26 mouse cellular contexts compared by ENCODE assay signal in genomic region chr14:21383701-21384428, GRCm38 (mm10).
DNase-seq lines count a peak whose midpoint lies in the region; ATAC-seq and TF ChIP-seq lines count a peak whose summit lies in the region.
"Had no signal": no experiment of that assay in that cellular context is flagged by ENCODE, and none has a peak within 500 bp of the region (broad histone marks: within the 10 kb centered on the region; RNA-seq: fewer than 3 reads in every experiment).

No protein-coding gene starts in this region.

- no peak overlapping the region for H3K27ac ChIP-seq in hindbrain, embryonic 12.5 days
- no peak overlapping the region for H3K27ac ChIP-seq in hindbrain, embryonic 10.5 days
- H3K27ac ChIP-seq in neural tube, embryonic 12.5 days = no peak overlapping the region
- no peak overlapping the region for H3K27ac ChIP-seq in neural tube, embryonic 15.5 days (replicated peaks)
- no peak overlapping the region for H3K27ac ChIP-seq in hindbrain, postnatal 0 days
- H3K27ac ChIP-seq in kidney, embryonic 15.5 days = no peak overlapping the region
- H3K27ac ChIP-seq: embryonic facial prominence, embryonic 15.5 days; heart, embryonic 13.5 days; kidney, postnatal 0 days; liver, embryonic 15.5 days; stomach, postnatal 0 days had no signal

- H3K4me1 ChIP-seq in hindbrain, embryonic 12.5 days = 0 out of 2 replicates have a peak, but pooled peaks cover 3% of the 10 kb centered on the region
- no peaks in the 10 kb centered on the region for H3K4me1 ChIP-seq in hindbrain, embryonic 10.5 days (replicated peaks)
- no peaks in the 10 kb centered on the region for H3K4me1 ChIP-seq in neural tube, embryonic 12.5 days
- 0 out of 2 replicates have a peak, but pooled peaks cover 7% of the 10 kb centered on the region for H3K4me1 ChIP-seq in neural tube, embryonic 15.5 days
- no peaks in the 10 kb centered on the region for H3K4me1 ChIP-seq in hindbrain, postnatal 0 days (ENCODE audit: insufficient read depth, low read length)
- 0 out of 2 replicates have a peak, but pooled peaks cover 3% of the 10 kb centered on the region for H3K4me1 ChIP-seq in kidney, embryonic 15.5 days
- H3K4me1 ChIP-seq: embryonic facial prominence, embryonic 15.5 days; heart, embryonic 13.5 days; liver, embryonic 15.5 days had no signal

- no peak overlapping the region for H3K4me3 ChIP-seq in hindbrain, embryonic 12.5 days
- no peak overlapping the region for H3K4me3 ChIP-seq in hindbrain, embryonic 10.5 days
- H3K4me3 ChIP-seq in neural tube, embryonic 12.5 days = no peak overlapping the region
- no peak overlapping the region for H3K4me3 ChIP-seq in neural tube, embryonic 15.5 days (replicated peaks)
- no peak overlapping the region for H3K4me3 ChIP-seq in hindbrain, postnatal 0 days (ENCODE audit: low read length)
- no peak overlapping the region for H3K4me3 ChIP-seq in kidney, embryonic 15.5 days (replicated peaks)
- H3K4me3 ChIP-seq: embryonic facial prominence, embryonic 15.5 days; heart, embryonic 13.5 days; liver, embryonic 15.5 days had no signal

- 60% methylated on average over 5 of the region's 5 CpGs for WGBS in hindbrain, embryonic 12.5 days
- WGBS in hindbrain, embryonic 10.5 days = 89% methylated on average over 5 of the region's 5 CpGs
- 66% methylated on average over 5 of the region's 5 CpGs for WGBS in neural tube, embryonic 12.5 days
- 26% methylated on average over 5 of the region's 5 CpGs for WGBS in neural tube, embryonic 15.5 days
- WGBS in hindbrain, postnatal 0 days = 57% methylated on average over 5 of the region's 5 CpGs
- 90% methylated on average over 5 of the region's 5 CpGs for WGBS in kidney, embryonic 15.5 days

- ATAC-seq in hindbrain, embryonic 12.5 days (ENCODE audit: low FRiP score) = peak; percentile 38
- peak; percentile 25; the same call in 1 of the 2 replicates for ATAC-seq in neural tube, embryonic 12.5 days (ENCODE audit: low FRiP score, low read depth)
- ATAC-seq in neural tube, embryonic 15.5 days (ENCODE audit: low FRiP score) = no peak; the same call in 1 of the 2 replicates
- no peak for ATAC-seq in hindbrain, postnatal 0 days
- no peak for ATAC-seq in kidney, embryonic 15.5 days (replicated peaks; ENCODE audit: low FRiP score)
- ATAC-seq: CD4-positive, CD25-positive, alpha-beta regulatory T cell, adult 4 months had no signal

- H3K9me3 ChIP-seq in hindbrain, embryonic 12.5 days (replicated peaks) = no peaks in the 10 kb centered on the region
- H3K9me3 ChIP-seq in hindbrain, embryonic 10.5 days = peaks cover 10% of the 10 kb centered on the region; the same call in 1 of the 2 replicates
- no peaks in the 10 kb centered on the region for H3K9me3 ChIP-seq in neural tube, embryonic 12.5 days
- H3K9me3 ChIP-seq in neural tube, embryonic 15.5 days (replicated peaks) = no peaks in the 10 kb centered on the region
- no peaks in the 10 kb centered on the region for H3K9me3 ChIP-seq in hindbrain, postnatal 0 days (ENCODE audit: low read length)
- no peaks in the 10 kb centered on the region for H3K9me3 ChIP-seq in kidney, embryonic 15.5 days (replicated peaks)
- H3K9me3 ChIP-seq: embryonic facial prominence, embryonic 15.5 days; heart, embryonic 13.5 days; liver, embryonic 15.5 days had no signal

- H3K9ac ChIP-seq in hindbrain, embryonic 12.5 days = no peak overlapping the region
- H3K9ac ChIP-seq in neural tube, embryonic 12.5 days = no peak overlapping the region
- no peak overlapping the region for H3K9ac ChIP-seq in neural tube, embryonic 15.5 days (replicated peaks)
- no peak overlapping the region for H3K9ac ChIP-seq in hindbrain, postnatal 0 days (replicated peaks; ENCODE audit: low read length)
- no peak overlapping the region for H3K9ac ChIP-seq in kidney, embryonic 15.5 days
- H3K9ac ChIP-seq: embryonic facial prominence, embryonic 15.5 days; heart, embryonic 13.5 days; liver, embryonic 15.5 days had no signal

- TF ChIP-seq CTCF in hindbrain, postnatal 0 days (IDR thresholded peaks at IDR 0.05; ENCODE audit: low read depth) = no peak

- 0 out of 2 replicates have a peak, but pooled peaks cover 4% of the 10 kb centered on the region for H3K36me3 ChIP-seq in hindbrain, embryonic 12.5 days
- peaks cover 15% of the 10 kb centered on the region for H3K36me3 ChIP-seq in hindbrain, embryonic 10.5 days
- no peaks in the 10 kb centered on the region for H3K36me3 ChIP-seq in neural tube, embryonic 12.5 days
- H3K36me3 ChIP-seq in neural tube, embryonic 15.5 days = no peaks in the 10 kb centered on the region
- H3K36me3 ChIP-seq in hindbrain, postnatal 0 days (ENCODE audit: insufficient read depth, low read length) = no peaks in the 10 kb centered on the region
- H3K36me3 ChIP-seq in kidney, embryonic 15.5 days = peaks cover 8% of the 10 kb centered on the region; the same call in 1 of the 2 replicates
- H3K36me3 ChIP-seq: embryonic facial prominence, embryonic 15.5 days had no signal

- H3K4me2 ChIP-seq in hindbrain, embryonic 12.5 days (replicated peaks) = no peak overlapping the region
- no peak overlapping the region for H3K4me2 ChIP-seq in neural tube, embryonic 12.5 days (replicated peaks)
- H3K4me2 ChIP-seq in neural tube, embryonic 15.5 days = no peak overlapping the region
- H3K4me2 ChIP-seq in hindbrain, postnatal 0 days (ENCODE audit: low read depth, low read length) = no peak overlapping the region
- no peak overlapping the region for H3K4me2 ChIP-seq in kidney, embryonic 15.5 days
- H3K4me2 ChIP-seq: embryonic facial prominence, embryonic 15.5 days; heart, embryonic 13.5 days; liver, embryonic 15.5 days had no signal

- no peaks in the 10 kb centered on the region for H3K27me3 ChIP-seq in hindbrain, embryonic 12.5 days
- no peaks in the 10 kb centered on the region for H3K27me3 ChIP-seq in hindbrain, embryonic 10.5 days (ENCODE audit: insufficient read depth, poor library complexity, severe bottlenecking)
- H3K27me3 ChIP-seq in neural tube, embryonic 12.5 days (replicated peaks) = no peaks in the 10 kb centered on the region
- H3K27me3 ChIP-seq in neural tube, embryonic 15.5 days (replicated peaks) = no peaks in the 10 kb centered on the region
- no peaks in the 10 kb centered on the region for H3K27me3 ChIP-seq in hindbrain, postnatal 0 days (ENCODE audit: insufficient read depth, low read length)
- no peaks in the 10 kb centered on the region for H3K27me3 ChIP-seq in kidney, embryonic 15.5 days
- H3K27me3 ChIP-seq: embryonic facial prominence, embryonic 15.5 days; heart, embryonic 13.5 days; liver, embryonic 15.5 days had no signal

- no peak for DNase-seq in hindbrain, embryonic 10.5 days (ENCODE audit: low spot score)
- DNase-seq in hindbrain, postnatal 0 days (ENCODE audit: low spot score) = peak; percentile 3
- no peak for DNase-seq in heart, adult 8-10 months (ENCODE audit: low spot score)
- DNase-seq: adrenal gland, postnatal 36 days; cerebellum, adult 11 months; cerebellum, adult 9-11 months; gastrocnemius, postnatal 14 days; heart, adult 18-20 months; heart, postnatal 14 days; kidney, adult 18-20 months; left cerebral cortex, postnatal 4 days; liver; lung, postnatal 4 days; right cerebral cortex, postnatal 14 days; thymus, adult 2 months; thymus, postnatal 4 days had no signal

Comparison
In these comparisons a context has a peak if more than half of its experiments do, and no peak if none do; other contexts are left out.
1. ATAC-seq: peak in hindbrain, embryonic 12.5 days (single experiment) and neural tube, embryonic 12.5 days (single experiment); none in neural tube, embryonic 15.5 days (single experiment), hindbrain, postnatal 0 days (single experiment) and kidney, embryonic 15.5 days (single experiment).